Mouse (Mus musculus) ES-E14 (cell line): ENCODE data around the gene Htr2a. TPM values are rescaled to one million over a fixed set of nuclear protein-coding genes. Genes with fewer than 3 reads are reported as not detected.

ENCODE experiments used
- DNase-seq: peaks from one replicate; pipeline ENCODE4 v3.0.0-alpha.2; 2013; ENCODE audit warnings: low read depth, low spot score
- H3K27ac ChIP-seq: 2 replicates; pipeline ENCODE4 v1.5.1; 2012; ENCODE audit warnings: low read depth, mild to moderate bottlenecking, low read length, moderate library complexity, mixed read lengths; ENCODE audit not compliant: poor library complexity, insufficient read depth, severe bottlenecking
- H3K36me3 ChIP-seq: 2 replicates; pipeline ENCODE4 v1.6.1; 2012; ENCODE audit warnings: mild to moderate bottlenecking, low read length, moderate library complexity, mixed read lengths; ENCODE audit not compliant: control insufficient read depth, poor library complexity, insufficient read depth, severe bottlenecking
- H3K4me1 ChIP-seq, 2 experiments: fragments of 150-350 bp in 1 of 2; sonication (generic) in 1 of 2; 2 replicates each; pipeline ENCODE4 v1.6.1; 2012; ENCODE audit warnings: low read length in 2 of 2, mild to moderate bottlenecking in 1 of 2, mixed read lengths in 1 of 2; ENCODE audit not compliant: control insufficient read depth in 2 of 2, insufficient read depth in 2 of 2, poor library complexity in 1 of 2
- H3K4me3 ChIP-seq, 2 experiments: fragments of 150-350 bp in 1 of 2; sonication (generic) in 1 of 2; 2 replicates each; pipeline ENCODE4 v1.5.1; 2012; ENCODE audit warnings: low read length in 2 of 2, low read depth in 1 of 2, mild to moderate bottlenecking in 1 of 2, mixed read lengths in 1 of 2; ENCODE audit not compliant: insufficient read depth in 1 of 2, poor library complexity in 1 of 2, severe bottlenecking in 1 of 2
- H3K9ac ChIP-seq: 2 replicates; pipeline ENCODE4 v1.6.1; 2012; ENCODE audit warnings: low read depth, mild to moderate bottlenecking, low read length, mixed read lengths; ENCODE audit not compliant: poor library complexity, insufficient read depth, severe bottlenecking
- H3K9me3 ChIP-seq: fragments of 150-350 bp; sonication (generic); 2 replicates; pipeline ENCODE4 v1.6.1; 2012; ENCODE audit warnings: low read depth, mild to moderate bottlenecking, low read length; ENCODE audit not compliant: control insufficient read depth, insufficient read depth
- CHD2 ChIP-seq: IDR thresholded peaks from 2 replicates; pipeline ENCODE4 v1.6.1; 2014; ENCODE audit warnings: mild to moderate bottlenecking, low read depth, low read length, inconsistent platforms
- HCFC1 ChIP-seq: IDR thresholded peaks from 2 replicates; pipeline ENCODE4 v1.6.1; 2012; ENCODE audit warnings: low read length, inconsistent platforms, borderline replicate concordance; ENCODE audit not compliant: insufficient read depth
- MAFK ChIP-seq: IDR thresholded peaks from 2 replicates; pipeline ENCODE4 v1.6.1; 2014; ENCODE audit warnings: mild to moderate bottlenecking, low read depth, low read length, inconsistent platforms; ENCODE audit not compliant: insufficient read depth
- ZC3H11A ChIP-seq: IDR thresholded peaks from 2 replicates; pipeline ENCODE4 v1.6.1; 2012; ENCODE audit warnings: low read depth, mild to moderate bottlenecking, inconsistent platforms, low read length, borderline replicate concordance
- ZNF384 ChIP-seq: IDR thresholded peaks from 2 replicates; pipeline ENCODE4 v1.6.1; 2012; ENCODE audit warnings: low read depth, low read length, inconsistent platforms
- in situ Hi-C, 2 experiments: fragments of 600-800 bp; cut with MboI; formaldehyde crosslinking; loops; one replicate each; pipeline ENCODE4 v1.15.1; 2025; ENCODE audit warnings: low sequenced_read_pairs in 2 of 2, inconsistent platforms in 1 of 2; ENCODE audit not compliant: unreplicated experiment in 2 of 2
- total RNA-seq: library from RNA; depleted of rRNA; stranded (reverse); fragments of 300-350 nt; gene quantifications from 2 replicates; pipeline ENCODE4 v1.2.3, GENCODE M21; 2012

Gene Htr2a
- total RNA-seq, 1 experiment, result 0.18 TPM

DNA sequence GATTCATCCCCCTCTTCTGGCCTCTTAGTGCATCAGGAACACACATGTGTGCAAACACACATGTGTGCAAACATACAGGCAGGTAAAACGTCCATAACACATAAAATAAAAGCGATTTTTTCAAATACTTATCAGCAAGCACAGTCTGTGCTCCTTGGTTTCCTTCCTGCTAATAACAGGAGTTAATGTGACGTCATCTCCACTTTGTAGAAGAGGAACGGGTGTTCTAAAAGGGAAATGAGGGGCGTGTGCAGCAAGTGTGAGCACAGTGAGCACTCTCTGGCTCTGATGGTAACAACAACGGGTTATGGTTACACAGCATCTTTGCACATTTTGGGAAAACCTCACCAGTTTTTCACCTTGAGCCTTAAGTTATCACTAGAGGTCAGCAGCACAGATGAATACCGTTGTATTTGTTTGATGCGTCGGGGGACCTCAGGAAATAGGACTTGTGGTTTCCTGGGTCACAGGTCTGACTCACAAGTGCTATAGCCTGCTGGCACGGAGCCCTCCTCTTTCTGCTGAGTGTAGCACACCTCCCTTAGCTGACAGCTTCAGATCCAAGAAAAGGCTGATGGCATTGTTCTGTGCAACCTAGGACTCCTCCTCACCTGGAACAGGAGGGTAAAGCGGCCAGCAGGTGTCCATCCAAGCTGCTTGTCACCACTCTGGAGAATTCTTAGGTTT, 5.6 kb downstream of the Htr2a start:
- no peak overlapping the region for H3K4me3 ChIP-seq
- H3K9me3 ChIP-seq, result no peaks in the 10 kb centered on the region
- no peak overlapping the region for H3K27ac ChIP-seq
- no peak for TF ChIP-seq CHD2
- TF ChIP-seq ZC3H11A, result no peak
- TF ChIP-seq ZNF384, result no peak
- no peak for TF ChIP-seq HCFC1
- no peak for TF ChIP-seq MAFK
- H3K36me3 ChIP-seq, result no peaks in the 10 kb centered on the region
- DNase-seq, result no peak
- H3K4me1 ChIP-seq, result no peaks in the 10 kb centered on the region
- H3K9ac ChIP-seq, result no peak overlapping the region
- in situ Hi-C loops, result no loop called here

DNA sequence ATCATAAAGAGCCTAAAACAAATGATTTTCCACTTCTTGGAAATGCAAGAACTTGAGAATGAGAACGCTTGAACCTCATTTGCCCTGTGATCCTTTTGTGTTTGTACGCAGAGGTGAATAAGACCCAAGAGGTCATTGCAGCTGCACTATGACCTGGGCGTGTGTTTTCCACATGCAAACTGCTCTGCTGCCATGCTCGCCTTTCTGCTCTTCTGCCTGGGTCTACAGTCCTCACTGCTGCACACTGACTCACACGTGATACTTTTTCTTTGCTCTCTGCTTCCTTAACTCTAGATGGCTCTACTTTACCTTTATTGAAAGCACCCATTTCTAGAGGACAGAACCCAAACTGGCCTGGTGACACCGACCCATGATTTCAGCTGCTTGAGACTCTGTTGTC, 9.4 kb downstream of the Htr2a start:
- no peaks in the 10 kb centered on the region for H3K36me3 ChIP-seq
- no peak overlapping the region for H3K27ac ChIP-seq
- in situ Hi-C loops, result no loop called here
- no peak overlapping the region for H3K9ac ChIP-seq
- H3K9me3 ChIP-seq, result no peaks in the 10 kb centered on the region
- TF ChIP-seq MAFK (no peak), CHD2 (no peak), ZNF384 (no peak), HCFC1 (no peak), ZC3H11A (no peak)
- no peak for DNase-seq
- H3K4me1 ChIP-seq, result no peaks in the 10 kb centered on the region
- H3K4me3 ChIP-seq, result no peak overlapping the region

DNA sequence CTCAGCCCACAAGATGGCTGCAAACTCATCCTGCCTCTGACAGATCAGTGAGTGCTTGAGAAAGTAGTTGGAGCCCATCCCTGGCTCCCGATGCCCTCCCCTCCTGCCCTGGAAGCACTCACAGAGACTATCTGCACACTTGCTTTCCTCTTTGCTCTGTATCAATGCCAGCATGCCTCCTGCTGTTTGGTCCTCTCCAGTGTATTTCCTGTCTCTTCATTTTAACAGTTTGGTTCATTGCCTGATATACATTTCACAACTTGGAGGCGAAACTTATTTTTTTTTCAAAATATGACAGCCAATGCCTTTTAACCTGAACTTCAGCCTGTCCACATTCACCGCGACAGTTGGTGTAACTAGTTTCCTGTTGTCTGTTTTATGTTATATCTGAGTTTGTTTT, 11.0 kb downstream of the Htr2a start:
- H3K4me1 ChIP-seq, result no peaks in the 10 kb centered on the region
- no peak for TF ChIP-seq MAFK
- no peak for TF ChIP-seq ZC3H11A
- no peak for TF ChIP-seq CHD2
- no peak for TF ChIP-seq HCFC1
- no peak for TF ChIP-seq ZNF384
- in situ Hi-C loops, result no loop called here
- no peak overlapping the region for H3K9ac ChIP-seq
- DNase-seq, result no peak
- no peaks in the 10 kb centered on the region for H3K36me3 ChIP-seq
- H3K27ac ChIP-seq, result no peak overlapping the region
- H3K9me3 ChIP-seq, result no peaks in the 10 kb centered on the region
- H3K4me3 ChIP-seq, result no peak overlapping the region

DNA sequence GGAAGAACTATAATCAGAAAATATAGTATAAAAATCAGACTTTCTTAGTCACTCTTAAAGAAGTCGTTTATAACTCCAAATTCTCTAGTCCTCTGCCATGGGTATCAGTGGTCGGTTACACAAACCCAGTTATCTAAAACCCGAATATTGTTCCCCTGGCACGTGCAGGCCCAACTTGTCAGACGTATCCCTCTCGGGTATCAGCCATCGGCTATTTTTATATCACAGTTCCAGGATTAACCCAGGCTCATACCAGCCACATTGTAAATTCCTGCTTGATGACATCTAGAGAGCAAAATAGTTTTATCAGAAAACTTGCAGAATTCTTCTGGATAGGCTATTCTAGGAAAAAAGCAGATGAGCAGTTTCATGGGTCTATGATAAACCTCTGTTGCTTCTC, 16.6 kb downstream of the Htr2a start:
- no peaks in the 10 kb centered on the region for H3K9me3 ChIP-seq
- H3K36me3 ChIP-seq, result no peaks in the 10 kb centered on the region
- no peak overlapping the region for H3K9ac ChIP-seq
- TF ChIP-seq HCFC1 (no peak), ZNF384 (no peak), MAFK (no peak), ZC3H11A (no peak), CHD2 (no peak)
- H3K27ac ChIP-seq, result no peak overlapping the region
- no peaks in the 10 kb centered on the region for H3K4me1 ChIP-seq
- H3K4me3 ChIP-seq, result no peak overlapping the region
- in situ Hi-C loops, result no loop called here
- DNase-seq, result no peak

DNA sequence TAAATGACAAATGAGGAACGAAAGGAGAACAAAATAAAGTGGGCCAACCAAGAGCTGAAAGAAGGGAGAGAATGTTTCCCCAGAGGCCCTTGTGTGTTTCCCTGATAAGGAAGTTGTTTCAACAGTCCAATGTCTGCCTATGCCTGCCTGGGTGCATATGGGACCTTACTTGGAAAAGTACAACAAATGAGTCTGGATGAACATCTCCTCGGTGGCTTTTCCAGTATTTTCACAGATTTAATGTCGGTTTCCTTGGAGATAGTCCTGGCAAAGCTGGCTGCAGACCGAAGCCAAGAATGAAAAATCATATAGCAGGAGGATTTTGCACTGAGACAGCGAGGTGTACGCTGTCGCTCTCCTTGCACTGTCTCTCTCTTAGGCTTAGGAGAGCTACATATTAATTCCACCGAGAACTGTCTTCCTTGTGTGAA, 18.8 kb downstream of the Htr2a start:
- TF ChIP-seq ZC3H11A (no peak), MAFK (no peak), CHD2 (no peak), HCFC1 (no peak), ZNF384 (no peak)
- in situ Hi-C loops, result no loop called here
- Histone ChIP-seq H3K4me3 (no peak overlapping the region), H3K36me3 (no peaks in the 10 kb centered on the region), H3K27ac (no peak overlapping the region), H3K4me1 (no peaks in the 10 kb centered on the region), H3K9ac (no peak overlapping the region), H3K9me3 (no peaks in the 10 kb centered on the region)
- no peak for DNase-seq
